Mouse (Mus musculus): ENCODE data around the gene Slc26a1.

GRCm38 (mm10) chr5:108655891-108656650 is 19.3 kb downstream of the Slc26a1 start:
- no peak for TF ChIP-seq CTCF (IDR thresholded peaks at IDR 0.05; ENCODE audit: control insufficient read depth, insufficient read depth, insufficient replicate concordance, low read depth, low read length)
- TF ChIP-seq POLR2A (IDR thresholded peaks at IDR 0.05; ENCODE audit: control insufficient read depth, low read depth, low read length) = no peak

All from testis, adult 2 months (tissue).